Mouse (Mus musculus): ENCODE data around the gene Apobec2.

GRCm38 (mm10) chr17:48457971-48458653, 25.4 kb upstream of the Apobec2 start:
- no peak for TF ChIP-seq CTCF (IDR thresholded peaks at IDR 0.05; ENCODE audit: low read depth)
- no peak for TF ChIP-seq EP300 (optimal IDR thresholded peaks at IDR 0.05)

Measured in stomach, postnatal 0 days (tissue).